Mouse (Mus musculus) MEL (cell line): ENCODE data around the gene Nfrkb.

Experiments
- BHLHE40 ChIP-seq: IDR thresholded peaks from 2 replicates; pipeline ENCODE4 v1.6.1; 2012; ENCODE audit warnings: low read depth, mild to moderate bottlenecking, inconsistent platforms, low read length, improper control_type of control experiment, borderline replicate concordance
- CTCF ChIP-seq, 3 experiments: IDR thresholded peaks in 2 of 3; conservative IDR thresholded peaks in 1 of 3; 2 replicates each; pipeline ENCODE4 v1.5.1; 2011 to 2012; ENCODE audit warnings: low read length in 3 of 3, low read depth in 2 of 3, mild to moderate bottlenecking in 2 of 3, improper control_type of control experiment in 1 of 3, inconsistent platforms in 1 of 3, mixed read lengths in 1 of 3, moderate library complexity in 1 of 3; ENCODE audit not compliant: control insufficient read depth in 1 of 3, insufficient read depth in 1 of 3, poor library complexity in 1 of 3, severe bottlenecking in 1 of 3
- E2F4 ChIP-seq: IDR thresholded peaks from 2 replicates; pipeline ENCODE4 v1.6.1; 2011; ENCODE audit warnings: low read depth, low read length, improper control_type of control experiment, borderline replicate concordance
- HCFC1 ChIP-seq: IDR thresholded peaks from 2 replicates; pipeline ENCODE4 v1.6.1; 2012; ENCODE audit warnings: low read depth, mild to moderate bottlenecking, inconsistent platforms, low read length, improper control_type of control experiment, moderate library complexity
- KAT2A ChIP-seq: conservative IDR thresholded peaks from 2 replicates; pipeline ENCODE4 v1.6.1; 2012; ENCODE audit warnings: low read depth, low read length, improper control_type of control experiment, inconsistent platforms
- MXI1 ChIP-seq: IDR thresholded peaks from 2 replicates; pipeline ENCODE4 v1.6.1; 2011; ENCODE audit warnings: mild to moderate bottlenecking, low read depth, low read length, improper control_type of control experiment
- POLR2A ChIP-seq, 2 experiments: IDR thresholded peaks; 2 replicates each; pipeline ENCODE4 v1.6.1; 2011 to 2012; ENCODE audit warnings: low read length in 2 of 2, mild to moderate bottlenecking in 2 of 2, control low read depth in 1 of 2, improper control_type of control experiment in 1 of 2, low read depth in 1 of 2, moderate library complexity in 1 of 2; ENCODE audit not compliant: control insufficient read depth in 1 of 2, insufficient read depth in 1 of 2, poor library complexity in 1 of 2
- USF2 ChIP-seq, 2 experiments: IDR thresholded peaks; 2 replicates each; pipeline ENCODE4 v1.6.1; 2011 to 2012; ENCODE audit warnings: improper control_type of control experiment in 2 of 2, low read length in 2 of 2, borderline replicate concordance in 1 of 2, inconsistent platforms in 1 of 2, low read depth in 1 of 2, mild to moderate bottlenecking in 1 of 2; ENCODE audit not compliant: insufficient read depth in 1 of 2
- ZMIZ1 ChIP-seq: IDR thresholded peaks from 2 replicates; pipeline ENCODE4 v1.6.1; 2012; ENCODE audit warnings: low read depth, mild to moderate bottlenecking, inconsistent platforms, low read length, improper control_type of control experiment, moderate library complexity

- TF ChIP-seq HCFC1 = no peak
- no peak for TF ChIP-seq E2F4
- TF ChIP-seq CTCF (IDR thresholded peaks at IDR 0.05 in 2 of 3, conservative IDR thresholded peaks at IDR 0.05 in 1 of 3; ENCODE audit: control insufficient read depth in 1 of 3, insufficient read depth in 1 of 3, low read depth in 2 of 3, low read length in 3 of 3, poor library complexity in 1 of 3, severe bottlenecking in 1 of 3) = no peak
- no peak for TF ChIP-seq POLR2A (IDR thresholded peaks at IDR 0.05; ENCODE audit: control insufficient read depth in 1 of 2, insufficient read depth in 1 of 2, low read depth in 1 of 2, low read length in 2 of 2, poor library complexity in 1 of 2)
- TF ChIP-seq MXI1 = no peak
- TF ChIP-seq BHLHE40 = no peak
- TF ChIP-seq KAT2A = no peak
- TF ChIP-seq ZMIZ1 = no peak
- TF ChIP-seq USF2 (IDR thresholded peaks at IDR 0.05; ENCODE audit: borderline replicate concordance in 1 of 2, insufficient read depth in 1 of 2, low read depth in 1 of 2, low read length in 2 of 2) = no peak
These were observed 52.8 kb downstream of the Nfrkb start for GRCm38 (mm10) chr9:31438834-31439233.
